Comparison of ENCODE assay signal across 16 mouse cellular contexts in genomic region chr14:33853499-33853898, GRCm38 (mm10).
A peak's percentile ranks its signal among the peaks of the same experiment; 100 is the strongest.
DNase-seq lines count a peak whose midpoint lies in the region; ATAC-seq and TF ChIP-seq lines count a peak whose summit lies in the region.
"Had no signal": no experiment of that assay in that cellular context is flagged by ENCODE, and none has a peak within 500 bp of the region (broad histone marks: within the 10 kb centered on the region; RNA-seq: fewer than 3 reads in every experiment).

No protein-coding gene starts in this region.

- no peak for ATAC-seq in heart, embryonic 12.5 days (ENCODE audit: insufficient number of reproducible peaks, low FRiP score)
- peak; percentile 76 for ATAC-seq in limb, embryonic 13.5 days (ENCODE audit: low FRiP score, low read depth)
- ATAC-seq in limb, embryonic 14.5 days (ENCODE audit: low FRiP score, low read depth): peak; percentile 57
- ATAC-seq in limb, embryonic 15.5 days (ENCODE audit: insufficient number of reproducible peaks, low FRiP score, low TSS enrichment, low read depth): peak; percentile 20; the same call in 1 of the 2 replicates
- ATAC-seq: activated CD4-positive, CD25-positive, alpha-beta regulatory T cell, adult 4 months; CD4-positive, CD25-positive, alpha-beta regulatory T cell, adult 4 months; Patski had no signal

- H3K9ac ChIP-seq in heart, embryonic 12.5 days: no peak overlapping the region
- H3K9ac ChIP-seq in limb, embryonic 13.5 days: no peak overlapping the region
- no peak overlapping the region for H3K9ac ChIP-seq in limb, embryonic 14.5 days (ENCODE audit: low read depth, low read length, severe bottlenecking)
- H3K9ac ChIP-seq in limb, embryonic 15.5 days: no peak overlapping the region

- peaks cover 10% of the 10 kb centered on the region; the same call in 1 of the 2 replicates for H3K4me1 ChIP-seq in heart, embryonic 12.5 days (replicated peaks)
- peaks cover 13% of the 10 kb centered on the region for H3K4me1 ChIP-seq in limb, embryonic 13.5 days
- H3K4me1 ChIP-seq in limb, embryonic 10.5 days: peaks cover 5% of the 10 kb centered on the region
- H3K4me1 ChIP-seq in limb, embryonic 14.5 days (ENCODE audit: control insufficient read depth, insufficient read depth, low read length): peaks cover 4% of the 10 kb centered on the region
- peaks cover under 1% of the 10 kb centered on the region; the same call in 1 of the 2 replicates for H3K4me1 ChIP-seq in limb, embryonic 15.5 days
- no peaks in the 10 kb centered on the region for H3K4me1 ChIP-seq in kidney, adult 2 months (ENCODE audit: control insufficient read depth, insufficient read depth, low read length)

- peak; percentile 12 for DNase-seq in heart, adult 11 months
- DNase-seq in limb, embryonic 10.5 days (ENCODE audit: low spot score): no peak
- DNase-seq in limb, embryonic 14.5 days (ENCODE audit: low spot score): no peak
- DNase-seq in kidney, adult 2 months: no peak
- DNase-seq in lung, postnatal 10 days: no peak
- DNase-seq: B cell, adult 2 months; cerebellum, adult 11 months; cerebellum, adult 11-12 months had no signal

- H3K4me3 ChIP-seq in heart, embryonic 12.5 days: no peak overlapping the region
- H3K4me3 ChIP-seq in limb, embryonic 13.5 days: no peak overlapping the region
- no peak overlapping the region for H3K4me3 ChIP-seq in limb, embryonic 10.5 days
- no peak overlapping the region for H3K4me3 ChIP-seq in limb, embryonic 14.5 days (replicated peaks; ENCODE audit: low read length)
- no peak overlapping the region for H3K4me3 ChIP-seq in limb, embryonic 15.5 days
- H3K4me3 ChIP-seq in kidney, adult 2 months (ENCODE audit: insufficient read depth, low read depth, low read length): no peak overlapping the region

- no peak overlapping the region for H3K27ac ChIP-seq in heart, embryonic 12.5 days (ENCODE audit: poor library complexity, severe bottlenecking)
- no peak overlapping the region for H3K27ac ChIP-seq in limb, embryonic 13.5 days
- H3K27ac ChIP-seq in limb, embryonic 10.5 days: no peak overlapping the region
- no peak overlapping the region for H3K27ac ChIP-seq in limb, embryonic 14.5 days (replicated peaks; ENCODE audit: low read depth, low read length)
- no peak overlapping the region for H3K27ac ChIP-seq in limb, embryonic 15.5 days
- no peak overlapping the region for H3K27ac ChIP-seq in kidney, adult 2 months (ENCODE audit: insufficient read depth, low read depth, low read length)

- H3K27me3 ChIP-seq in heart, embryonic 12.5 days (replicated peaks): no peaks in the 10 kb centered on the region
- H3K27me3 ChIP-seq in limb, embryonic 13.5 days: no peaks in the 10 kb centered on the region
- no peaks in the 10 kb centered on the region for H3K27me3 ChIP-seq in limb, embryonic 10.5 days (ENCODE audit: low read depth, poor library complexity, severe bottlenecking)
- no peaks in the 10 kb centered on the region for H3K27me3 ChIP-seq in limb, embryonic 14.5 days (ENCODE audit: control insufficient read depth, insufficient read depth, low read length)
- H3K27me3 ChIP-seq in limb, embryonic 15.5 days: no peaks in the 10 kb centered on the region
- H3K27me3 ChIP-seq in kidney, adult 2 months (replicated peaks; ENCODE audit: control insufficient read depth, insufficient read depth, low read length): no peaks in the 10 kb centered on the region
- H3K27me3 ChIP-seq: CH12.LX had no signal

- H3K4me2 ChIP-seq in heart, embryonic 12.5 days: no peak overlapping the region
- H3K4me2 ChIP-seq in limb, embryonic 13.5 days (replicated peaks): no peak overlapping the region
- no peak overlapping the region for H3K4me2 ChIP-seq in limb, embryonic 14.5 days (replicated peaks; ENCODE audit: low read depth, low read length, severe bottlenecking)
- H3K4me2 ChIP-seq in limb, embryonic 15.5 days: no peak overlapping the region

- WGBS in heart, embryonic 12.5 days: 71% methylated on average over 3 of the region's 3 CpGs
- 52% methylated on average over 3 of the region's 3 CpGs for WGBS in limb, embryonic 13.5 days
- 87% methylated on average over 3 of the region's 3 CpGs for WGBS in limb, embryonic 10.5 days
- 54% methylated on average over 3 of the region's 3 CpGs for WGBS in limb, embryonic 14.5 days
- 61% methylated on average over 3 of the region's 3 CpGs for WGBS in limb, embryonic 15.5 days
- 91% methylated on average over 3 of the region's 3 CpGs for WGBS in kidney, adult 2 months

- H3K36me3 ChIP-seq in heart, embryonic 12.5 days: no peaks in the 10 kb centered on the region
- no peaks in the 10 kb centered on the region for H3K36me3 ChIP-seq in limb, embryonic 13.5 days
- no peaks in the 10 kb centered on the region for H3K36me3 ChIP-seq in limb, embryonic 10.5 days
- H3K36me3 ChIP-seq in limb, embryonic 14.5 days (ENCODE audit: control insufficient read depth, insufficient read depth, low read length): no peaks in the 10 kb centered on the region
- no peaks in the 10 kb centered on the region for H3K36me3 ChIP-seq in limb, embryonic 15.5 days
- no peaks in the 10 kb centered on the region for H3K36me3 ChIP-seq in kidney, adult 2 months (ENCODE audit: control insufficient read depth, insufficient read depth, low read length)
- H3K36me3 ChIP-seq: G1E had no signal

- no peak for TF ChIP-seq CTCF in kidney, adult 2 months (conservative IDR thresholded peaks at IDR 0.05; ENCODE audit: insufficient read depth, insufficient read length, low read depth, low read length)

- H3K9me3 ChIP-seq in heart, embryonic 12.5 days (replicated peaks): no peaks in the 10 kb centered on the region
- H3K9me3 ChIP-seq in limb, embryonic 13.5 days: no peaks in the 10 kb centered on the region
- H3K9me3 ChIP-seq in limb, embryonic 10.5 days (replicated peaks): no peaks in the 10 kb centered on the region
- H3K9me3 ChIP-seq in limb, embryonic 14.5 days (ENCODE audit: control insufficient read depth, low read length): no peaks in the 10 kb centered on the region
- no peaks in the 10 kb centered on the region for H3K9me3 ChIP-seq in limb, embryonic 15.5 days

- no peak for TF ChIP-seq POLR2A in limb, embryonic 14.5 days (IDR thresholded peaks at IDR 0.05; ENCODE audit: borderline replicate concordance, extremely low read depth, insufficient read depth, insufficient read length)
- TF ChIP-seq POLR2A in kidney, adult 2 months (IDR thresholded peaks at IDR 0.05; ENCODE audit: low read depth, low read length): no peak
